Mouse (Mus musculus) CD4-positive, CD25-positive, alpha-beta regulatory T cell, adult 4 months (primary cell): ENCODE data around the gene Dync1i1. TPM values are rescaled to one million over a fixed set of nuclear protein-coding genes. Genes with fewer than 3 reads are reported as not detected.

Source experiments
- ATAC-seq: one replicate; pipeline ENCODE4 v1.8.0; 2017
- polyA plus RNA-seq, 2 experiments: library from polyadenylated mRNA; unstranded; fragments of 100-300 nt; shearing (Covaris generic); gene quantifications; one replicate each; pipeline ENCODE4 v1.2.1; 2017

Dync1i1 gene
- polyA plus RNA-seq, 2 experiments from 2014 or later: not detected

DNA sequence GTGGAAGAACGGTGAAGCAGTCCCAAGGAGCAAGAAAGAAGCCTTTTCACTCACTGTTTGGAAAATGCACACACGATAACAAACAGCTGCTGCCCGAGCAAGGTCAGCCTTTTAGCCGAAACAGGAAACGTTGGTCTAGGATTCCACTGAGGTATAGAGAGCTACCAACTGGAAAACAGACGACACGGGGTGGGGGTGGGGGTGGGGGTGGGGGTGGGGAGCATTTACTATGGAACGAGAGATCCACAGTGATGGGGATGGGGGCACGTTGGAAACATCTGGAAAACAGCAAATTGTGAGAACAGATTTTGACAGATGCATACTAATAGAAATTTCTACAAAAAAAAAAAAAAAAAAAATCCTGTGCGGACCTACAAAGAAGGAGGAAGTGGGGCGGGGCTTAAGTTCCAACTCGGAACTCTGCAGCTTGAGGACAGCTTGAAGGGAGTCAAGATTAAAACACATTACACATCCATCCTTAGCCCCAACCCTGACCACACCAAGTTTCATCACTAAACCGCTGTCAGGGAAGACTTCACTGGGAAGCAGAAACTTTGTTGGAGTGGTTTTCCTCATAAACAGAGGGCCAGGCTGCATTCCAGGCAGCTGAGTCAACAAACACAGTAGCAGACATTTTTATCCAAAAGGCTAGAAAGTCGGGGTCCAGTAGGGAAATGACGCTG lies 251.9 kb downstream of the Dync1i1 start:
- ATAC-seq: no peak

DNA sequence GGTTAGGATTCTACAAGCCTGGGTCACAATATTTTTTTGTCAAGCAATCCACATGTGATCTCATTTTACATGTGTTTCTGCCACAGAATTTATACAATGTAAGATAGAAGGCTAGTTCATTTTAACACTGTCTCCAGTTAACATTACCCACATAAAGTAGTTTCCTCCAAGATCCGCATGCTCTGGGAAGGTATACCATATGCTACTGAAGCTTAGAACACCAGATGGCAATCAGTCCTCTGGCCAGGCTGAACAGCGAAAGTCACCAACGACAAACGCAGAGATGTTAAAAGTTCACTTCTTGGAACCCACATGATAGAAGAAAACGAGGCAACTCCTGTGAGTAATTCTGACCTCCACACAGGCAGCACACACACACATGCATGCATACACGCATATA lies 265.8 kb downstream of the Dync1i1 start:
- ATAC-seq: no peak

DNA sequence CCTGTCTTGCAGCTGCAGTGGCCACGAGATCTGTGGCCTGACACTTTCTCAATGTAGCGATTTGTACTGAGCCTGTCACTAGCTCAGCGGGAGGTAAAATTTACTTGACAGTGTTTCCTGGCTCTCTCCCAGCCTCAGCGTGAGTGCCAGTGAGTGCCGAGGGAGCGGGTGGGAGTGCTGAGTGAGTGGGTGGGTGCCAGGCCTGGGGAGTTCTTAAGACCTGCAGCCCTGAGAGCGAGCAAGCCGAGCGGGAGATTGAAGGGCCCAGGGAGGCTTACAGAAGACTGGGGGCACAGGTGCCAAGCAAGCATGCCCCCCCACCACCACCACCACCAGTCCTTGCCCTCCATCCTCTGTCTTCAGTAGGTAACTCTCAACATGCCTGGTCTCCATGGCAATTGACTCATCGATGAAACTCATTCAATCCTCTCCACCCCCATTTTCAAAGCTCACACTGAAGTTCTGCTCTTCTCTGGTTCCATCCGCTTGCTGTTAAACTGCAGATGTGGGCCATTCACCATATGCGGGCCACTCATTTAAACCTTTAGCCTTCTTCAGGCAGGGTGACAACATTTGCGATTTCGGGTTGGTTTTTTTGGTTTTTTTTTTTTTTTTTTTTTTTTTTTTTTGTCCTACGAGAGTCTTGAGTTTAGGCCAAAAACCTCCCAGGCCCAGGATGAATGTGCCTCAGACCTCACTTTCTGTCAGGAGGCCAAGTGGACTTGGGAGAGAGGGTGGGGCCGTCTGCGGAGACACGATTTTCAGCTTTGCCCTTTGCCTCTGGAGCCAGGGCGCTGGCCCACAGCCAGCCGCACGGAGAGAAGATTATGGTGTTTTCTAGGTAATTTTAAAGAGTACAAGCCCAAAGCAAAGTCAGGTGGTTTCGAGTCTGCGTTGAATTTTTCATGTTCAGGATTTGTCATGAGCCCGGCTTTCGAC lies 266.6 kb downstream of the Dync1i1 start:
- no peak for ATAC-seq

DNA sequence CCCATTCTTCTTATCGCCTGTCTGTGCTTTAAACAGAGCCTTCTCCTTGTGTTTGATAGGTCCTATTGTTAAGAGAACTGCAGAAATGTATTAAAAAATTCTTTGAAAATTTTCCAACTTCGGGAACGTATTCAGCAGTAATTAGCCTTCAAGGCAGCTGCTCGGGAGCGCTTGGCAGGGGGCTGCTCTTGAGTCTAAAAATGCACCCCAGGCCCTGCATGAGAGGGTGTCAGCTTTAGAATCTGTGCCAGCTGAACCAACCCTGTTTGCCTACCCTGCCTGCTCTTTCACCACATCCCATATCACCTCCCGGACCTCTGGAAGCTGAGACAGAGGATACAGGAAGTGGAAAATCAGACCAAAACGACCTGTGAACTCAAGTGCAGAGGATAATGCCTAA lies 267.6 kb downstream of the Dync1i1 start:
- ATAC-seq: no peak

DNA sequence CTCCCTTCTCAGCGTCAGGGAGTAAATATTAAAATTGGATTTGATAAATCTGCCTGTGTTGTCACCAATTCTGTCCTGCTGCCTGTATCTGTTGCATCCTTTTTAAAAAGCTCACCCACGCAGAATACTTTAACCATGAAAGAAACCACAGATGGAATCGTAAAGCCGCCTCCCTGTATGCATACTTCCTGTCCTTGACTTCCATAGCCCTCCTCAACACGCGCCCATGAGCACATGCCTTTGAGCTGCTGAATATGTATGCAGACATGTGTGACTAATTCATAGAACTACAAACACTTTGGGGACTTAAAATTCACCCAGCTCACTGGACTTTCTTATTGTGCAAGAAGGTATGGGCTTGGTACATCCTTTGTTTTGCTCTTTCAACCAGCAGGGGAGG lies 272.1 kb downstream of the Dync1i1 start:
- no peak for ATAC-seq

DNA sequence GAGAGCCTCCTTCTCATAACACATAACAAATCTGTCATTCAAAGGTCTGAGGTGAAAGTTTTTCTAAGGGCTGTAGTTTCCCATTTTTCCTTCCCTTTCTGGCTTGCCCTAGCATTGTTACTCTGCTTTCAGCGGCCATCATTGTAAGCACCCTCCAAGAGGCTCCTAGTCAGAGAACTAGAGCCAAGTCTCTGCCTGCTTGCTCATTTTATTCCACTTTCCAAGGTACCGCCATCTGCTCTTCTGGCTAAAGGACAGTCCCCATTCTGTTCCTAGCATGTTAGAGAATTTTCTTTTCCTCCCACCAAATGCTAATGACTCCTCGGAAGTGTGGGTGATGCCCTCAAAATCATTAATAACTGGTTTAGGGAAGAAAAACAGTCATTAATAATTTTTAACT lies 276.6 kb downstream of the Dync1i1 start:
- no peak for ATAC-seq

DNA sequence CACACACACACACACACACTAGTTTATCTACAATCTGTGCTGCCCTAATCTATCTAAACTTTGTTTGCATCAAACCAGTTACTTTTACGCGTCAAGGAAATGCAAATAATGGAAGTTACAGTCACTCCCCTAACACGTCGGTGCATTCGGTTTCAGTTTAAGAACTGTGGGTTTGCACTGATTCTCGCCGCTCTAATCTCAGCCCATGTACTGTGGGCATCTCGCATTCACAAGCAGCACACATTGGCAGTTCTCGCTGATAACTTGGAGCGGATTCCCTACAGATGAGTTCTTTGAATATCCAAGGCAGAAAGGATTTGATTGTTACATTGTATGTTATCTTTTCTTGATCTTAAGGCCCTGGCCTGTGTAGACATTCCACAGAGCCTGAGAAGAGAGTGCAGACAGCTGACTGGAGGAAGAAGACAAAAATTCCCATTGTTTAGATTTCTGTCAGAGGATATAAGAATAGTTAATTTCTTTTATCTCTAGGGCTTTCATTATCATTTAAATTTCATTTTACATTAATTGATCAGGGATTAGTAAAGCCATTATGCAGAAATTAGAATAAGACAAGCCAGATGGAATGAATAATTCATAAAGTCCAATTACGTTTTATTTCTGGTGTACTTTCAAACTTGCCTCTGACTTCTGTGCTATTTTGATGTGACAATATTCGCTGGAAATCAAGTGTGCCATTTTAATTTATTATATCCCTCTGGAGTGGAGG lies 279.5 kb downstream of the Dync1i1 start:
- no peak for ATAC-seq

DNA sequence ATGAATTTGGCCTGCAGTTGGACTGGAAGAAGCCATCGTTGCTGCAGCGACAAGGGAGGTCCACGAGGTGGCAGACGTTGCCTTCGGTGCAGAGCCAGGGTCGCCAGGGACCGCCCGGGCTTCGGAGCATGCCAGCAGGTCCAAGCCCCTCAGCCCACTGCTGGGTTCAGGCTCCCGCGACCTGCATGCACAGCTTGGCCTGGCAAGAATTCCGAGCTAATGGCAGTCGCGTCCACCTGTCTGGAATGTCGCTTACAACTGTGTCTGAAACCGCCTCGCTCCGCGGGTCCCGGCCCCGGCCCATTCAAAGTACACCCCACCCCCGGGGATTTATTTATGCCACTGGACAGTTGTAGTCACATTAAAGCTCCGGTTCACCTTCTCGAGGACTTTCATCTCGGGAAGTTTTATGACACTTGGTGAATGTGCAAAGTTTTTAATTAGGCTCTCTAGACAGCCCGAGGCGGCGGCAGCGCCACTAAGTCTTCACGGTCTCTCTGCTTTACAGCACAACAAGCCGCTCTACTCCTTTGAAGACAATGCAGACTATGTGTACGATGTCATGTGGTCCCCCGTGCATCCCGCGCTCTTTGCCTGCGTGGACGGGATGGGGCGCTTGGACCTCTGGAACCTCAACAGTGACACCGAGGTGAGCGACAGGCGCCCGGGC lies 280.5 kb downstream of the Dync1i1 start:
- ATAC-seq: no peak

DNA sequence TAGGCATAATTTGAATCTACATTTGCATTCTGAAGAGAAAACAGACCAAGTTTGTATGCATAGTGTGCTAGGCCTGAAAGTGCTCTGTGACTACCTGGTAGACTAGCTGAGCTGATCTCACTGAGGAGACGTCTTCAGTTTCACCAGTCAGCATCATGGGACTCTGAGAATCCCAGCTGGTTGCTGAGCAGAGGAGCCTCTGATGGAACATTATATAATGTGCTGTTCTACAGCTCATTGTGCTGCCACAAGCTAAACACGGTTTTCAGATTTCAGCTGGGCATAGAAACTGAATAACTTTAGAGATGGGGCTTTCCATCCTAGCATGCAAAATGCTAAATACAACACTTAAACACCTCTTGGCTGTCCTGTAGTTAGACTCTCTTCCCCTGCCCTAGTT lies 285.9 kb downstream of the Dync1i1 start:
- ATAC-seq: no peak

DNA sequence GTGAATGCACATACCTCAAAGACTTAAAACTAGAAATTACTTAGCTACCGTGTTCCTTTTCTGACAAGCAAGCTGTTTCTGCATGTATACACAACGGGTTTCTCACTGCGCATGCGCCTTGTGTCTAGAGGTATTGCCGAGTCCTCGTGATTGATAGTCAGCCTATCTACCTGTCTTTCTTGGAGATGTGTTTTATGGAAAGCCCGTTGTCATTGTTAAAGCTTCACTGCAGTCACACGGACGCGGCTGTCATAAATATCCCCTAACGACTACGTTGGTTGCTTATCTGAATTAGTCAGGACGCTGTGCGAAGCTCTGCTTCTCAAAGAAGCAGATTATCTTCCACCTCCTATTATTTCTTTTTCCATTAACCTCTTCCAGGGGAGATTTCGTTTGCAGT lies 290.2 kb downstream of the Dync1i1 start:
- ATAC-seq: no peak

DNA sequence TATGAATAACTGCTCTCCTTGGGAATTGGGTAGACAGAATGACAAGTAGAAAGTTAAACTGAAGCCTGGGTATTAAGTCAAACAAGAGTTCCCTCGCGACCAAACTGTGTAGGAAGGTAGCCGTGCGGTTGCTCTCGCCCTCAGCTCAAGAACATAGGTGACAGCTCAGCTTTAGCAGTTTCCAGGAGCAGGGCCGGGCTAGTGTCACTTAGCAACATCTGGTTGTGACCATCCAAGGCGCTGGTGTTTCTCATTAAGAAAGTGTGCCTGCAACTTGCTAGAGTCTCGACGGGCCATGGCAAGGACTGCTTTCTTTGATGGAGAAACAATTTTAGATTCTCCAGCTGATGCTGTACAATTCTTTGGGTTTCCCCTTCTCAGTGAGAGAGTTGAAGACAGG lies 291.5 kb downstream of the Dync1i1 start:
- ATAC-seq: no peak

DNA sequence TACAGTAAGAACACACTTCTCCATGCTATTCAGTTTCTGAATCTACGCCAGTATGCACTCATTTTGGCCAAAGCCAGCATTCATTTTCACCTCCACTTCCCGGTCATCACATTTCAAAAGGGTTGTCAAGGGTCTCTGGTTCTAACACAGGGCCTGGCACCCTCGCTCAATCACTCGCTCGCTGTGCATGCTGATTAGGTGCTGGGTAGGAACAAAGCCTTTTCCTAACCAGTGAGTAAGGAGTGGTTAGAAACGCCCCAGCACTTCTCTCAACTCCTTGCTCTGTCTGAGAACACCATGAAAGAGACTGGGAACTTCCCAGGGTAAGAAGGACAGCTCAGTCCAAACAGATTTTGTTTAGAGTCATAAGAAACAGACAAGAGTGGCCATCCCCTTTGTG lies 298.5 kb downstream of the Dync1i1 start:
- ATAC-seq: no peak

DNA sequence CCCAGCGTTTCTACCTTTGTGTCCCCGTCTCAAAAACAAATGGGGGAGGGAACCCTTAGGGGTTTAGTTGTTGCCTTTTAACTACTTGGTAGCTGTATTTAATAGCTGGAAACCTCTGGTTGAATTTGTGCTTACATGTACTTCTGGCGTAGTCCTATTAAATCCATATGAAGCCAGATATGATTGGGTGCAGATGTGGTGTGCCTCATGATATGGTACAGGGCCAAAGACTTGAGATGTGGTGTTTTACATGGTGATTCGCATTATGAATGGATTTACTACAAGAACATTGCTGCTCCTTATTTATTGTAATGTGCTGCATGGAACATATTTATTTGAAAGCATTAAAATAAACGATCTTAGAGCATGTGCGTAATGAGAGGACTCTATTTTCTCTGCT lies 302.2 kb downstream of the Dync1i1 start:
- ATAC-seq: no peak

DNA sequence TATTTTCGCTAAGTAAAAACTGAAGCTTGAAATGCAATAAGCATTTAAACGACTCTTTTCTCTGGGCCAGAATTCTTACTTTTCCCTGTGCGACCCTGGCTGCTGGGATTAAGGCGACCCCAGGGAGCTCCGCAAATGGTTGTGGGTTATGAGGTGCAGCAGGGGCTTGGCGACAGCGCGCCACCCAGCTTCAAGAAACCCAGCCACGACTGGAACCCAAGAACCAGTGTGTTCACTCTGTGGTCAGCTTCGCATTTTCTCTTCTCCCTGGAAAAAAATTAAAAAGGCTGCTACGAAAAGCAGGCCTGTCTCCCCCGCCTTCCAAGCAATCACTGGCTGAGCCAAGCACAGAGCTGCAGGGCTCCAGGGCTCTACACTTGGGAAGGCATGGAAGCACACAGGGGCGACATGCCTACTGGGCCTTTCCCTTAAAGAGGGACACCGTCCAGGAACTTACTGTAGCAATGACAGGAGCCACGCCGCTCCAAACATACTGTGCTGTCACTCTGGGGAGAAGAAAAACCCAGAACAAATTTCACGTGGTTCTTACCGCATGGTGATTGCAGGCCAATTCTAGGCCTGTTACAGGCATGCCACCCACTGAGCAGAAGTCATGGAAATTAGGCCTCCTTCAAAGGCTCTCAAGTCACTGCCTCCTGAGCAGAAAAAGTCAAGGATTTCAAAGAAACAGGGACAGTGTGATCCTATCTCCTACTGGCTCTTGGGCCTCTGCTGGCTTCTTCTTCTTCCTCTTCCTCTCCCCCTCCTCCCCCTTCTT lies 313.5 kb downstream of the Dync1i1 start:
- ATAC-seq: no peak

DNA sequence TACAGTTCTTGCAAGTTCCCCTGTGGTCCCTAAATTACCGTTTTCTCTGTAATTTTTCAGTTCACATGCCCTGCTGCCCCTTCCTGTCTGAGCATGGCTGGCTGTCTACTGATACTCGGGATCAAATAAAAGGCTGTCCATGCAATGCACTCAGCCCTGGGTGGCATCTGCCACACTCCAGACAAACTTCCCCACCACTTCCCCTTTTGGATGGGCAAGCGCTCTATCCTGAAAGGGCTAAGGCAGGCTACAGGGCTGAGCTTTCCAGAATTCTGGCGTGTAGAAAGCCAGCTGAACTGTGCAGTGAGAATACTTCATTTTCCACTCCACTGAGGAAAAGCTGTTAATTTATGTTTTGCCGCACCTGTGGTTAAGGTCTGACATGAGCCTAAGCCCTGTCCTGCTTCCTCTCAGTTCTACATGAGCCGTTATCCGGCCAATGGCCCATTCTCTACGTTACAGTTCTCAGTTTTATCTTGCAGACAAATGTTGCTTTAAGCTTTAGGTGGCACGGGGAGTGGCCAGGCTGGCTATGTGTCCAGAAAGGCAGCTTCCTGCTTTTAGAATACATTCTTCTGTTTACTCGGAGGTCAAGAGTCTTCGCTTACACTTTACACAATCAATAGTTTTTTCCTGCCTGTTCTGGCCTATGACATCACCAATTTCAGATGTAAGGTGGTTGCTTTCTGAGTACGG lies 321.4 kb downstream of the Dync1i1 start:
- no peak for ATAC-seq

DNA sequence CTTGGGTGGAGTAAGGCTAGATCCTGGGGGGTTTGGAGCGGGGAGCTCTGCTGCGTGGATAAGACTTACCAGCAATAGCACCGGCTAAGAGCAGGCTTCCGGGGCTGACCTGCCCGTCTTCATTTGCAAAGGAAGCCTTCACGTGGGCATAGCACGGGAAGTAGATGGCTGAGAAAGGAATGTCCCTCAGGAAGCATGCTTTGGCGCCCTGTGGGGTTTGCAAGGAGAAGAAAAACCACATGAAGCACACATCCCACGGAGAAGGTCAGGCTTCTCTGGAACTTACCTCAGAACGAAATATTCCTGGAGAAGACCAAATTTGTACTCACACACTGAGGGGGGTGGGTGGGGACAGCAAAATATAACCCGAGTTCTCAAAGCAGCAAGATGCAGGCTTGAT lies 327.3 kb downstream of the Dync1i1 start:
- ATAC-seq: no peak

DNA sequence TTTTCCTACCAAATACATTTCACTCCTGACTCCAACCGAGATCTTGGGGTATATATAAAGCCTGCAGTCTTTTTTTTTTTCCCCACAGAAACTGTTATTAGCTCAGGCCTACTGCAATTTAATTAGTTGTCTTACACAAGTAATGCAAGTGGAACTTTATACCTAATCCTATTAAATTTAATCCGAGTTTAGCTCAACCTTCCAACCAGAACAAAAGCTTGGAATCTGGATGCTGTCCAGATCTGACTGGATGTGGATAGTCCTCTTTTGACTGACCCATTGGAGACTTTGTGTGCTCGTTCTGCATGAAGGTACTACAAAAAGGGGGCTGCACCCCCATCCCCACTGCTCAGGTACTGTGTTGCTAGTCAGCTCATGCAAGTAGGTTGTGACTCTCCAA lies 328.5 kb downstream of the Dync1i1 start:
- no peak for ATAC-seq

DNA sequence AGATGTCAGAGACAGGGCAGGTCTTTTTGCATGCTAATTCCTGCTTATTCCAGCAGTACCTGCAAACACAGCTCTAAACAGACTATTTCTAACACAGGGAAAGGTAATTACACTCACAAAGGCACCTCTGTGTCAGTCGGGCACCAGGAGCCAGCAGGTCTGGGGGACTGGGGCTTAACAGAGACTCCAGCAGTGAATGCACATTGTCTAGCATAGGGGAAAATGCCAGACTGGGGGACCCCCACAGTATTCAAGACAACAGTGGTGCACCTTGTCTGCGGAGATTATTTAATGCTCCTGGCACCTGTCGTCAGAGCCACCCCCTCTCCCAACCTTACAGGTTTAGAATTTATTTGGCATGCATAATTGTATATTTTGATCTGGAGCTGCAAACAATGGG lies 333.1 kb downstream of the Dync1i1 start:
- ATAC-seq: no peak

DNA sequence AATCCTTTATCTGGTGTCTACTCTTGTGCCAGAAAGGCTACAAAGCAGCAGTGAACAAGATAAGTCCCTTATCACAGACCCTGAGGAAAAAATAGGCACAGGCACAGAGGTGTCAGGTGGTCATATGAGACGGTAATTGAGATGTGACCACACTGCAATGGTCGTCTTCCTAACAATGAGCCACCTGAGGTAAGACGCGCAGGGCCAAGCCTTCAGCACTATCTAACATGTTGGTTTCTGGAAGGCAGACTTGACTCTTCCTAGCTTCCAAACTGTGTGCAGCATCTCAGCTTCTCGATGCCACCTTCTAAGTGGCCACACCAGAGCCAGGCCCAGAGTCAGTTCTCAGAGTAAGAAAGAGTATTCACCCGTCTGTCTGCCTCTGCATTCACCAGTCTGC lies 341.8 kb downstream of the Dync1i1 start:
- no peak for ATAC-seq

DNA sequence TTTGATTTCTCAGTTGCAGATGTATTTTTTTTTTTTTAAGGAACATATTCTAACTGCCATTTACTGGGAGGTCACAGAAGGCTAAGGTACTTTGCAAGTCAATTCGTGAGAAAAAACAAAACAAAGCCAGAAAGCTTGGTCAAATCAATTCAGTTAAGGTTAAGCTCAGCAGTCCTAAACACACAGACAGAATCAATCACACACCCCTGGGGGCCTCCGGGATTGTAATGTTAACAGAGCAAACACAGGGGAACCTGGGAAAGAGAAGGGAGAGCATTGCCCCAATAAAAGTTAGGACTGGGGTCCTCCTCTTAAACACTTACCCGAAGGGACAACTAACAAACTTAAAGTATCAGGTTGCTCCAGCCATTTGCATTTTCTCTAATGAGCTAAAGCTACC lies 344.6 kb downstream of the Dync1i1 start:
- no peak for ATAC-seq

DNA sequence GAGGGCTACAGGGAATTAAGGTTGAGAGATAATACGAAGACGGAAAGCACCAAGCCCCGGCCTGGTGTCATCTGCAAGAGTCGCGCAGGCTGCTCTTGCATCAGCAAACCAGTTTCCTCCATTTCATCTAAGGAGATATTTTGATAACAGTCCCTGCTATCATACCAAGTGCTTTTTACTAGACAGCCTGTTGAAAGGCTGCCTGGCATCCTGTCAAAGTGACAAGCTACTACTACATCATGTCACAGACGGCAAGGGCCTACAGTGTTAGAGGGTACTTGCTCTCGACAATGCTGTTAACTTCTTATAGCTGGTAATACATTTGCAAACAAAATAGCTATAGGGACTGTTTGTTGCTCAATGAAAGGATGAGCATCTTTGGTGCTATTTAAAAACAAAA lies 345.6 kb downstream of the Dync1i1 start:
- ATAC-seq: no peak
